Mouse (Mus musculus) kidney, postnatal 14 days (tissue): ENCODE measurements around the gene Zfp653.

Source experiments
- DNase-seq: peaks from one replicate; pipeline ENCODE4 v3.0.0; 2022; ENCODE audit warnings: mixed read lengths

Gene Zfp653

DNA sequence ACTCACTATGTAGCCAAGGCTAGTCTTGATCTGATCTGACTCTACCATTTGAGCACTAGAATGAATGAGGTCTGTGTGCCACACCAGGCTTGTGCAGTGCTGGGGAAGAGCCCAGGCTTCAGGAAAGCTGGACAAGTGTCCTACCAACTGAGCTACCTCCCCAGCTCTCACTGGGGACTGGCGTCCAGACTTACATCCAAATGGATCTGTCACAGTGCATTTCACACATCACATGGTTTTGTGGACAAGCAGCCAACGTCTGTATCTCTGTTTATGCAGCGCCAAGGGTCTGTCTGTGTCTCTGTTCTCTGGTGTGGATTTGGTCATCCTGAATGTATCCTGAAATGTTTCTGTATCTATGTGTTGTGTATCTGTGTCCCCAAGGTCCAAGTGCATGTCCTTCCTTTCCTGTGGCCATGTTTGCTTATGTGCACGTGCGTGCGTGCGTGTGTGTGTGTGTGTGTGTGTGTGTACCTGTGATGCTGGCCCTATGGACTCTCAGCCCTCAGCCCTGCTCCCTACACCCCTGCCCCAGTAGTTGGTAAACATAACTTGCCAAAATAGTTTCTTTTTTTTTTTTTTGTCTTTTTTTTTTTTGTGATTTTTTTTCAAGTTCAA lies 53.9 kb downstream of the Zfp653 start:
- no peak for DNase-seq

DNA sequence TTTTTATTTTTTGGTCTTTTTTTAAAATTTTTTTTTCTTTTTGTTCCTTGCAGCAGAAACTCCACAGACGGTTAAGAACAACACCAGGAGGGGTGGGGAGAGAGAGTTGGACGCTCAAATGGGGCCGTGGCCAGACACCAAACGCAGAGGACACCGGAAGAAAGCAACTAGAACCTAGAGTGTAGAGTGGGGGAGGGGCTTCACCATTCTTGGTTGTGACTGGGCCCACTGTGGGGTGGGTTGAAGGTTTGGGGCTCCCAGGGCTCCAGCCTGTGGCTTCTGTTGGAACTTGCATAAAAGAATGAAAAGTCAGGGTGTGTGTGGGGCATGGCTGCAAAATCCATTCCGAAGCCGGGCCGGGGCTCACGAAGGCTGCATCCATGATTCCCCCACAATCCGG lies 54.9 kb downstream of the Zfp653 start:
- DNase-seq: no peak

DNA sequence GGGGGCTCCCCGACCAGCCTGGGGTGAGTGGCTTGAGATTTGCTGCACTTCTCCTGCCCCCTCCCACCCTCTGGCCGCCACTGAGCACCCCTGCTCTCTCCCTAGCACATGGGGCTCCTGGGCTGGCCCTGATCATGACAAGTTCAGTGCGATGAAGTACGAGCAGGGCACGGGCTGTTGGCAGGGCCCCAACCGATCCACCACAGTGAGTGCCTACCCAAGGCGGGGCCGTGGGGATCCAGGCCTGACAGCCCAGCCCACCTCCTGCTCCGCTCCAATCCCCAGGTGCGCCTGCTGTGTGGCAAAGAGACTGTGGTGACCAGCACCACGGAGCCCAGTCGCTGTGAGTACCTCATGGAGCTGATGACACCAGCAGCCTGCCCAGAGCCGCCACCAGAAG lies 58.4 kb downstream of the Zfp653 start:
- no peak for DNase-seq

DNA sequence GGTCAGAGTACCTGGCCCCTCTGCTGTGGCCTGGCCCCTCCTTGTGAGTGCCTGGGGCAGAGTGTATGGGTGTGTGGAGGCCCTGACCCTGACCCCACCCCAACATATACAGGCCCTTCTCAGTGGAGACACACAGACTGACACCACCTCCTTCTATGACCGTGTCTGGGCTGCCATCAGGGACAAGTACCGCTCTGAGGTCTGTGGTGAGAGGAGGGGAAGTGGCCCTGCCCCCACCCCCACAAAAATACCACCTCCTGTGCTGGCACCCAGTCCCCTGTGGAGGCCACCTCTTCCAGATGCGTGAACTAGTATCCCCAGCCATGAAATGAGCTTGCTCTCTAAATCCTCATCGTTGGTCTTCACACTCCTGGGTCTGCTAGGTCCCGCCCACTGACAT lies 60.1 kb downstream of the Zfp653 start:
- DNase-seq: no peak
